Mouse (Mus musculus): ENCODE measurements at regions not wholly inside any gene's neighbourhood (a gene's known extent, or its start where the extent isn't known, plus 50 kb on each side); places are given as distances from the start of the nearest gene placed in this dataset.

DNA sequence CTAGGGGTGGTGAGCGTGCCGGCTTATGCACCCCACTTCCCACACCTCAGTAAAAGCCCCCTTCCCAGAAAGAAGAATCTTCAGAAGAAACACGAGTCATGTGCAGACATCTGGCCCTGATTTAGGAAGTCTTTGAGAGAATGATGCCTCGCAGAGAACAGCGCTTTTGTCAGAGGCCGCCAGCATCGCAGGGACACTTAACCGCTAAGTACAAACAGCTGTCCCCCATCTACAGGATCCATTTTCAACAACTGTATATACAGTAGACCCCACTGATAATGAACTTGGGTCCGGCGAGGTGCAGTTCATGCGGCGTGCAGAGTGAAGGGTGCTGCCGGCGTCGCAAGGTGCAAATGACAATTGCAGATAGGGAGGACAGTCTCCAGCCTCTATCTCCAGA is 85.4 kb upstream of the Rbm19 start:
- no peak for DNase-seq

DNA sequence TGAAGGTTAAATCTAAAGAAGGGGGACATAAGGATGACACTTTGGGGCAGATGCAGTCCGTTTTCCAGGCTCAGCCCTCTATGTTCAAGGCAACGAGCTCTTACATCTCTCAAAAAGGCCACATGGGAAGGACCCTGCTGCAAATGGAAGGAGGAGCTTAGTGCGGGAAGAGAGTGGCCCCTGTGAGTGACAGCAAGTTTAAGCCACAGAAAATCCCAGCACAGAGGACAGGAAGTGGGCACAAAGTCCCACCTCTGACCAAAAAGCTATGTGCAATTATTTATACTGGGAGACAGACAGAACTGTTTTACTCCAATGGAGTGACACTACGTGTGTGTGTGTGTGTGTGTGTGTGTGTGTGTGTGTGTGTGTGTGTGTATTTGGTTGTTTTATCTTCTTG is 84.7 kb upstream of the Rbm19 start:
- no peak for DNase-seq

DNA sequence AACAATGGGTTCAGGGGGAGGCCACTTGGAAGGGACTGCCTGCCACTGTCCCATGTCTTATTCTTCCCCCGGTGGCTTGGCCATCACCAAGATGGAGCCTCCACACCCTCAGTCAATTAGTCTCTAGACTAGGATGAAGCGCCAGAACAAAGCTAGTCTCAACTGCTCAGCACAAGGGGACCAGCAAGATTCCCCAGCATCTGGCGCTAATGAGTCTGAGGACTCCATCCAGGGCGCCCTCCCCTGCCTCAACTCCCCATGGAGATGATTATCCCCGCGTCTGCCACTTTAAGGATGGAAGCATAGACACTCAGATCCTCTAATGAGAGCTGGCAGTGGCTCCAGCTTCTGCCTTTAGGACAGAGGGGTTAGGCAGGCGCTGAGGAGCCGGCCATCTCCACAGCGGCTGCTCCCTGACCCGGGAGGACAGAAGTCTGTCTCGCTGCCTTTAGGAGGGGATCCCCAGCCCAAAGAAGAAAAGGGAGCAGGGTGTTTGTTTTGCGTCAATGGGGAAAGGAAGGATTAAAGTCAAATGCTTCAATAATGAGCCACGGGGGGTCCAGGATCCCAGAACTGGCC is 81.7 kb upstream of the Rbm19 start:
- no peak for DNase-seq

DNA sequence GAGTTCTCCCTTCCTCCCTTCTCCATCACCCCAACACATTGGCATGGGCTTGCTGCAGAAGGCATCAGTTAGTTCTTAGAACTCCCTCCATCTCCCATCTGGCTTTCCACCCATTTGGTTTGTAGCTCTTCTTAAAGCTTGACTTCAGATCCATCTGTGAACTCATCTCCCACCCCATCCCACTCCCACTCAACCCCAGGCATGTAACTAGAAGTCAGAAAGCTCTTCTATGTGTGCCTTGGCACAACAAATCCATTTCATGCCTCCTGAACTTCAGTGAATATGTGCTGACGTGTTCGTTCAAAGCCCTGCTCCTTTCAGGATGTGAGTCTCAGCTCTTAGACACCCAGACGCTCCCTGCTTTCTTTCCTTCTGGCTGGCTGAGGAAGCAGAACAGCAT is 81.0 kb upstream of the Rbm19 start:
- DNase-seq = no peak

DNA sequence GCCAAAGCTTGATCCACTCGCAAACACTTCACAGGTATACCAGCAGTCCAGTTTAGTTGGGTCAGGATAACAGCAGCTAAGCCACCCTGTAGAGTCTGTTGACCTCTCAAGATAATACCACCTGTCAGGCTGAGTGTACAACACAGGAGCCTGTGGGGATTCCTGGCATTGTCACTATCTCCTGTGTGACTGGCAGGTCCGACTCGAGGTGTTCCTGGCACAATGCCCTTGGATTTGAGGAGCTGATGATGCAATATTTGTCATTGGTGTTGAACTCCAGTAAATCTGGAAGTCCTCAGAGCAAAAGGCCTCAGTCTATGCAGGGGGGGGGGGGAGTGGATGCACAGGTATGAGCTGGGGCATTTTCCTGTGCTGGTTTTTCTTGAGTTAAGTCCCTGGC is 78.5 kb upstream of the Rbm19 start:
- no peak for DNase-seq

DNA sequence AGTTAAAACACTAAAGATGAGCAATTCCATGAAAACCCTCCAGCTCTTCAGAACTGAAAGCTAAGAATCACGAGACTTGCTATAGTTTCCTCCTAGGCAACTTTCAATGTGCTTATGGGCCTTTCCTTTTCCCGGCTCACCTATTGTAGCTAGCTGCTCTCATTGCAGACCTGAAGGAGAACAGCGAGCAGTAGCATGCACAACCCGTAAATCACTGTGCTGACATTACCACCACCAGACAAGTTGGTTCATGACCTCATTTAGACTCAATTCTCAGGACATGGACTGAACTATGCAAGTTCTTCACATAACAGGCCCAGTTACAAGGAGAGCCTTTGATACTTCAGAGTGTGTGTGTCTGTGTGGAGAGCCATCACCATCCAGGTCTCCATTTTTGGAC is 72.5 kb upstream of the Rbm19 start:
- DNase-seq = no peak

DNA sequence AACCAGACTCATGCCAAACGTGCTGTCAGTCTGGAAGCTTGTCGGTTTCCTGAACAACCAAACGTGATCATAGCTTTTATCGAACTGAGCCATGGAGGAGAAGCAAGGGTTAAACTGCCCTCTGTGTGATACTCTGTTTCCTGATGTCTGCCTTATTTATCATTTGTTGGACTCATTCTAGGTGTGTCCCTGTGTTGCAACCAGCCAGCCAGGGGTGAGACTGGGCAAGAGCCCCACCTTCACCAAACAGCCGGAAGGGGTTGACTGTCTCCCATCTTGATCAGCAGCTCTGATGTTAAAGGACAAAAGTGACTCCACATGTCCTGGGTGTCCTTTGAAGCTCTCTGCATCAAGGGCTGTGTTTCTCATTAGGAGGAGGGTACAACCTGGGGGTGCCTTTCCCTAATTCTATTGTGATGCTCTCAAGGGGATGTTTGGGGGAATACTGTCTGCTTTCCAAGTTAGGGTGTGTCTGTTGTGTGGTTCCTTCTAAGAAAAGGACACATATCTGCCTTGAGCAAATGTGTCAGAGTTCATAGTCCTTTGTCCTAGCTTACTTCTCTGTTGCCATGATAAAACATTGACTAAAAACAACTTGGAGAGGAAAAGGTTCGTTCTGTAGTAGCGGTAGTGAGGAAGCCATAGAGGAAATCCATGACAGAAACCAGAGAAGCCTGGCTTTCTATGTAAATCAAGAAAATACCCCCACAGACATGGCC is 67.0 kb upstream of the Rbm19 start:
- DNase-seq = no peak

DNA sequence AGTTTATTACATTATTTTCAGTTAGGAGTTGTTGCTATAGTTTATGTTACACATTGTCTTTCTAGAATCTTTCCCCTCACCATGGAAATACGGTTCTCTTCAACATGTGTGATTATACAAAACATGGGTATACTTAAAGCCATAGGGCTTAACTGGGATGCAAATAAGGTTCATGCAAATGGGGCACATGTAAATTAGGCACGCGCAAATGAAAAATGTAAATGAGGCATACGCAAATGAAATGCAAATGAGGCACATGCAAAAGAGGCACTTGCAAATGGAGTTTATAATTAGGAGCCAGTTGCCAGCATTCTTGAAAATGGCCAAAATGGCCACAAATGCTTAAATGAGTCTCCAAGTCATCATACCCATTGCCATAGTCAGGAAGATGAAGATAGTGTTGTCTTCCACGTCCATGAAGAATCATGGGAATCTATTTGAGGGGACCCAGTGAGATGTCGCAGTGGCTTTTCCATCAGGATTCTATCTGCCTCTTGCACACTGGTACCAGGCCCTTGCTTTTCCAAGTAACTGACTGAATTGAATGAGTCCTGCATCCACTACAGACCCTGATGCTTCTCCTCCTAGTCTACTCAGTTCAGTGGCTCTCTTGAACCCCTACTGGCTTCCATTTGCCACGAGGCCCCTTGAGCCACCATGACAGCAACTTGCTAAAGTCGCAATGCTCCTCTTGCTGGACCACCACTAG is 65.4 kb upstream of the Rbm19 start:
- no peak for DNase-seq

DNA sequence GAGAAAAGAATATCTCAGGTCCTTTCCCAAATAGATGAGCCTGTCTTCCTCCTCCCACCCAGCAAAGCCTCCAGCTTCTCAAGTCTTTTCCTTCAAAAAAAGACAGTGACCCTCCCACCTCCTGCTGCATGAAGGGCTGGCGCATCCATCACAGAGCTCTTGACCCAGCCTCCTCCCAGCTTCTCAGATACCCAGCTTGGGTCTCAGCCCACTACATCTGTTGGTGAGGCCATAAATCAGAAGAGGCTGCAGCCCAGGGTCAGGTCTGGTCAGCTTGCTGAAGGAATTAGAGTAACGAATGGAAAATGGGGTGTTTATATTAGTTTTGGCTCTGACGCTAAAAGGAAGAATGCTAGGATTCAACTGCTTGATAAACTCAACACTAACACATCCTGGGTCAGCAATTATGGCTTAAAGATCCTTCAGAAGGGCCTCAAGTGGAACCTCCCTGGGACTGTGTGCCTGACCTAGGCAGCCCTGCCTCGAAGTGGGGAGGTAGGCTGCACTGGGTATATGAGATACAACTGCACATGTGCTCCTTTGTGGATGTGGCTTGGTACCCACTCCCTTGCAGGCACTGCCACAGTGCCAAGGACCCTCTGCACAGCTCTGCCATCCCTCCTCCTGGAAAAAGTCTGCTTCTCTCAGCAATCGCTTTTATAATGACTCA is 61.6 kb upstream of the Rbm19 start:
- no peak for DNase-seq

Data from right cerebral cortex, postnatal 25 days (tissue).